Mouse (Mus musculus): ENCODE data around the gene Ptafr.
A peak's percentile ranks its signal among the peaks of the same experiment; 100 is the strongest.
"Not testable (repeated sequence)": the region's sequence is repeated elsewhere in the genome, so short reads cannot be mapped to it uniquely, and the experiment has no call there.

The Ptafr gene

DNA sequence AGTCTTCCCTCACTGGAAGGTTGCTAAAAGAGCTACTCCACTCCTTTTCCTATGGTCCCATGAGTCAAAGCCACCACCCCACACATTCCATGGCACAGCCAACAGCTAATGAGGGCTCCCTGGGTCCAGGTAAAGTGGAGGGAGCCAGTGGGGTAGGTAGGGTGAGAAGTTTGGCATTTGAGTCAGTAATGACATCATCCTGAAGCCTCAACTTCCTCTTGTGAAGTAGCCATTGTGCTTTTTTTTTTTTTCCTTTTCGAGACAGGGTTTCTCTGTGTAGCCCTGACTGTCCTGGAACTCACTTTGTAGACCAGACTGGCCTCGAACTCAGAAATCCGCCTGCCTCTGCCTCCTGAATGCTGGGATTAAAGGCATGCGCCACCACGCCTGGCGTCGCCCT is 8.3 kb upstream of the Ptafr start:
- not testable (repeated sequence) for DNase-seq (ENCODE audit: low read depth, low spot score)

DNA sequence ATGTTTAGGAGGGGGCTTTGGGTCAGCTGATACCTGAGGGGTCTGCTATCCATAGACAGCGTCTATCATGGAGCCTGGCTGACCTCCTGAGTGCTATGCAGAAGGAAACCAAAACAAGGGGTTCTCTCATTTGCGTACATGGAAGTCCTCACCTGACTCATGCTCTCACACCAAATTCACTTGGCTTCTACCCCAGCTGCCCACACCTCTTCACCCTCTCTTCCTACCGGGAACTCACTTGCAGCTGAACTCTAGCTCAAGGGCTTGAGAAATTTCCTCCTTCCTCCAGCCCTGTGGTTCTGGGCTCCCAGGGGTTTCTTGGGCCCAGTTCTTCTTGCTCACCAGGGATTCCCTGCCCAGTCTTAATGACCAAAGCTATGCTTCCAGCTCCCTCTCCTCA is 606 bp upstream of the Ptafr start:
- DNase-seq (ENCODE audit: low read depth, low spot score) = no peak

DNA sequence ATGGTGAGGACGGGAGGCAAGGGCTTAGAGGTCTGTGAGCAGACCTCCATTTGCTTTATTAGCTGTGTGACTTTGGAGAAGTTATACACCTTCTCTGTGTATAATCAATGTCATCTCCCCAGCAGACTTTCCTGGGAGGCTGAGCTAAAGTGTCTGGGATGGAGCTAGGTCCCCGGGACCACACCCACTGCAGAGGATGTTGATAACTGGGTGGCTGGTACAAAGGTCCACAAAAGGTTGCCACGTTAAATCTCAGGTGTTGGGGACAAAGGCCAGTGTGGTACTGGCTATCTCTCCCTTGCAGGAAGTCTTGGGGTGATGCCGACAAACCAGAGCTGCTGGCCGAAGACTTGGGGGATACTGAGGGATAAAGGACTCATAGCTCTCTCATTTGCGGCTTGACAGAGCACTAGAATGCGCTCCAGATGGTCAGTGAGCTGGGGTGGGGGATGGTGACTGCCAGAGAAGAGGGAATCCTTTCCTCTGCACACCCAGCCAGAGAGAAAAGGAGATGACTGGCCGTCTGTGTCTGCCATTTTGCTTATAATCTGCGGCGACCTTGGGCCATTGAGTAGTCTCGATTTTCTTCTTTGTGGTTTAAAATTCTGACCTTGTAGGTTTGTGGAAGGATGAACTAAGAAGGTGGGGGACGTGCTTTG is 1.4 kb downstream of the Ptafr start:
- no peak for DNase-seq (ENCODE audit: low read depth, low spot score)

DNA sequence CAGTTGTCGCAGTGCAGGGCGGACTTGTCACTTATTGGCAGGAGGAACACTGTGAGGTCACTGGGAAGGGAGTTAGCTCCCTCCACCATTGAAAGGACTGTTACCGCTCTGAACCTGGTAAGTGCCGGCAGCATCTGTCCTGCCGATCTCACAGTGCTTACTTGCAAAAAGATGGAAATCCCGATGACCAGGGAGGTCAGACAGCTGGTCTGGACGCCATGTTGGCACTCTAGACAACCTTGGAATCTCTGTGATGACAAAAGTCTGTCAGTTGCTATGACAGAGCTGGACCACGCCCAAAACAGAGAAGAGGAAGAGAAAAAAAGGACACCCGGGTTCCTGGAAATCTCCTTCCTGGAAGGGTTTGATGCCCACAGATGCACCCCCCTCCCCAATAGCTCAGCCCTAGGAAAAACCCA is 3.5 kb downstream of the Ptafr start:
- peak; percentile 49 for DNase-seq (ENCODE audit: low read depth, low spot score)

DNA sequence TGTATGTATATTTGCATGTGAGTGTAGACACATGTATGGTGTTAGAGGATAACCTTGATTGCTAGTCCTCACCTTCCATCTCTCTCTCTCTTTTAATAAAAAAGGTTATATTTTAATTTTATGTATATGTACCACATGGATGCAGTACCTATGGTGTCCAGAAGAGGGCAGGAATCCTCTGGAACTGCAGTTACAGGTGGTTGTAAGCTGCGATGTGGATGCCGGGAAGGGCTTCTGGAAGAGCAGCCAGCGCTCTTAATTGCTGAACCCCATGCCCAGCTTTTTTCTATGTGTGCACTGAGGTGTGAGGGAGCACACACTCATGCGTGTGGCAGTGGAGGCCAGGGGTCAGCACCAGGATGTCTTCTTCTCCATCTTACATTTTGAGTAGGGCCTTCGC is 5.2 kb downstream of the Ptafr start:
- DNase-seq (ENCODE audit: low read depth, low spot score) = peak; percentile 75

DNA sequence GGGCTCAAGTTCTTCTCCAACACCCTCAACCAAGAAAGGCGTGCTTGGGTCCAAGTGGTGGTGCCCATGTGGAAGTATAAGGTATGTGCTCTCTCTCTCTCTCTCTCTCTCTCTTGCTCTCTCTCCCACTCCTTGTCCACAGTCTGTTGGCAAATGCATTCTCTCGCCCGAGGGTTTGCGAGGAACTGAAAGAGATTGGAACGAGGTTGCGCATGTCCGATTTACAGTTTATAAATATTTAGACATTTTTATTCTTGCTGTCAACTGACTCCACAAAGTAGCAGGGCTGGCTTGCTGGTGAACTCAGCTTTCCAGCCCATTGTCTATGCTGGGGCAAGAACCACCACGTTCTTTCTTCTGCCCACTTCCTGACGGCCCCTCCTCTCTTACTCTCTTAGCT is 7.3 kb downstream of the Ptafr start:
- no peak for DNase-seq (ENCODE audit: low read depth, low spot score)

DNA sequence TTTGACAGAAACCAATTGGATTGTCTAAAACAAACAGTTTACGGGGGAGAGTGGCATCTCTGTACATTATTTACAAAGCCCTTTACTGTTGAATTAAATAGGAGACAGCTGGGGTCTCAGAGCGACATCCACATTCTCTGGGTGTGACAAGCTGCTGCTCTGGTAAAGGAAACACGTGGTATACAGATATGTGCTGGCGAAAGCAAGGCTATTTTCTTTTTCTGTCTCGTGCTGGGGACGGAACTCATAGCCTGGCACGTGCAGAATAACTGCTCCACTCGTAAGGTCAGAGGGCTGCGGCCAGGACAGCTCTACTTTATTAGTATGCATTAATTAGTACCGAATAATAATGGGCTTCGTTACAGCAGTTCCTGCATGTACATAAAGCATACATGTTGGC is 9.5 kb downstream of the Ptafr start:
- DNase-seq (ENCODE audit: low read depth, low spot score) = no peak

DNA sequence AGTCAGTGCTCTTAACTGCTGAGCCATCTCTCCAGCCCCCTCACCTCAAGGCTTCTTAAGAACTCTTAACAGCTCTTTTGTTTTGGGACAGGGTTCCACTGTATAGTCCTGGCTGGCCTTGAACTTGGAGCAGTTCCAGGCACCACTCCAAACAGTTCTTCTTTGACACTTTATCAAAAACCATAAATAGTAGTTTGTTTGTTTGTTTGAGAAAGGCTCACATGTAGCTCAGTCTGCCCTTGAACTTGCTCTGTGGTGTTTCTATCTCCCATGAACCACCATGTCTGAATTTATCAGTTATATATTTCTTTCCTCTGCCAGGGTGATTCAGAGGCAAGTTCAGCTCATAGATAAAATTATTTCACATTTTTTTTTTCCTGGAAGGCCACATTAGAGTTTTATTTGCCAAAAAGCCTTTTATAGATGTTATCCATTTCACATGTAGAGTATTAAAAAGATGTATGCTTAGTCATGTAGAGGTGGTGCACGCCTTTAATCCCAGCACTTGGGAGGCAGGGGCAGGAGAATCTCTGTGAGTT is 11.0 kb downstream of the Ptafr start:
- no peak for DNase-seq (ENCODE audit: low read depth, low spot score)

DNA sequence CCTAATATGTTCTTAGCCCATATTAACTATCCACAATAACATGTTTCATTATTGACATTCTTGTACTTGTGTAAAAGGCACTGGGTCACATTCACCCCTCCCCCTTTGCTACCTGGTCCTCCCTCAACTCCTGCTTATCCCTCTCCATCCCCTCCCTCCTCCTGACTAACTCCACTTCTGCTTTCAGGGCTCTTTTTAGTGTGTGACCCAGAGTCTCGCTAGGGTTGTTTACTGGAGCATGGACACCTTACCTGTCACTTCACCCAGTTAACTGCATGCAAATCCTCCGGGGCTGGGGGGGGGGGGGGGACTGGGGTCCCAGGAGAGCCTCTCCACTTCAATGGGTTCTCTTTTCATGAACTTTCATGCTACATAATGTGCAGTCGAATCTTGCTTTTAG is 19.9 kb downstream of the Ptafr start:
- DNase-seq (ENCODE audit: low read depth, low spot score) = no peak

DNA sequence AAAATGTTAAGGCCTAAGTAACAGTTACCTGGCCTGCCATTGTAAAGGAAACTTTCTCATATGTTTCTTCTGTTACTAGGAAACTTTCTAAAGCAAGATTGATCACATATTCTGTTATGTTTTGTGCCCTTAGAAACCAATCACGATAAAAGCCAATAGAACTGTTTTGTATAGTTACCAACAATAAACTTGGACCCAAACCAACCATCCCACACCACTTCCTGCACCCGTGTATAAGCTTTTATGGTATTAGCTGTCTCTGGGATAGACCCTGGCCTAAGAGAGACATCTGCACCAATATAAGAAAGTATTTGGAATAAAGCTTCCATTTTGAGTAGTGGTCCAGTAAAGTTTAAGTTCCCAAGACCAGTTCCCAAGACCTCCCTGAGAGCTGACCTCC is 21.1 kb downstream of the Ptafr start:
- no peak for DNase-seq (ENCODE audit: low read depth, low spot score)

DNA sequence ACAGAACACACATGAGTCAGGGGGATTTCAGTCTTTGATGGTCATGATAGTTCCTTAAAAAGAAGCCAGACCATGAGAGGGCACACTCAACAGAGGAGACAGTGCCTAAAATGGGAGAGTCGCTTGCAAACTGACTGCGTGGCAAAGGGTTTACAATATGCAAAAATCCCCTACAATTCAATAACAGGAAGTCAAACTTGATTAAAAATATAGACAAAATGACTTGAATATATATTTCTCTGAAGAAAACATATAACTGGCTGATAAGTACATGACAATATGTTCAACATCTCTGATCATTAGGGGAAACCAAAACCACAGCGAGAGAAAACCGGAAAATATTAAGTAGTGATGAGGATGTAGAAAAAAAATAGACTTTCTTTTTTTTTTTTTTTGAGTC is 22.4 kb downstream of the Ptafr start:
- no peak for DNase-seq (ENCODE audit: low read depth, low spot score)

DNA sequence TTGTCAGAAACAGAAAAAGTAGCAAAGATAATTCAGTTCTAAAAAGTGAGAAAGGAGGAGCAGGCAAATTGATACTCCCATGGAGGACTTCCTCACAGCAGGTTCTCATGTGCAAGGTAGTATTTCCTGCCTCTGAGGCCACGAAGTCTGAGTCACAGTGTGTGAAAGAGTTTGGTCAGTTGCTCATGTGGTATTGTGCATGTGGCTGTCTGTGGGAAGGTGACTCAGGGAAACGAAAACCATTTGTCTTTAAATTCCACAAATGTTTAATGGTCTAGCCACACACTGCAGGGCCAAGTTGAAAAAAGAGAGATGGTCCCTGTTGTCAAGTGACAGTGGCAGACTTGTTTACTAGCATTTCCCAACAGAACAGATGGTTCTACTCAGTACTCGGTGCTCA is 24.6 kb downstream of the Ptafr start:
- DNase-seq (ENCODE audit: low read depth, low spot score) = no peak

DNA sequence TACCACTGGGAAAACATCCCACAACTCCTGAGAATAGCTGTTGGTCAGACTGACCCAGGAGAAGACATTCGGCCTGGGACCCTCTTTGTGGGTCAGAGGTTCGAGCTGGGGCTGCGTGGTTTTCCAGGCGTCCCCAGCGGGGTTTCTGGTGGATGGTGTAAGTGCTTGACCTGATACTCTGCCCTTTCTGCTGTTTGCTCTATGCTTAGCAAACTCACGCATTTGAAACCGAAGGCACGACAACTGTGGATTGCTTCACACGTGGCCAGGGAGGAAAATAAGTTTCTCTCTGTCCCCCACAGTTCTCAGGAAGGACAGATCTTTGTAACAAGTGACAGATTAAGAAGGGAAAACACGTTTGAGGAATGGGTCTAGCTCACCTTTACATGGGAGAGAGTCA is 26.8 kb downstream of the Ptafr start:
- DNase-seq (ENCODE audit: low read depth, low spot score) = no peak

DNA sequence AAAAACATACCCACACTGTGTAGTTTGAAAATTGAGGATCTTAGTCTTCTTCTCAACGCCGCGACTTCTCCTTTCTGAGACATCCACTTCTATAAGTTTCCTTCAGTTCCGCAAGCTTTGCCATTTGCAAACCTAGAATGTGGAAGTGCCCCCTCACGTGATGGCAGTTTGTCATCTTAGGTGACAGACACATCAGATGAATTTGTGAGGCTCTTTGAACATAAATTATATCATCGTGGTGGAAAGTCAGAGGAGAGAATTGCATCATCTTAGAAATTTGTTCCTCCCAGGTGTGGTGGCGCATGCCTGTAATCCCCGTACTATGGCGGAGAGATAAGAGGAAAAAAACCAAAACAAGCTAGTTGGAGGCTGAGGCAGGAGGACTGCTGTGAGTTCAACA is 29.1 kb downstream of the Ptafr start:
- DNase-seq (ENCODE audit: low read depth, low spot score) = no peak

DNA sequence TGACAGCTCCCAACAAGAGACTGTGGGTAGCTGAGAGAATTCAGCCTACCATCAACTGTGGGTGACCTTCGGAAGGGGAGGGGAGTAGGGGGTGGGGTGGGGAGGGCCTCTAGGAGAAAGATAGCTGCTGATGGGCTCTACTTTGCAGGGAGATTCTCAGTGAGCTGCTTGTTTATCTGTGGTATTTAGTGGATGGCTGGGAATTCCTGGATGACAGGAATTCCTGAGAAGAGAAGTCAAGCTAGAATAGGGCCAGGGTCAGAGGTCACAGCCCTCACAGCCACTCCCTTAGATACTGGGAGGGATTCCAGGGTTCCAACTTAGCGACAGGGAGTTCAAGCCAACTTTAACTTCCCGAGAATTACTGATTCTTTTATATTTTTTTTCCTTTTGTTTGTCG is 30.3 kb downstream of the Ptafr start:
- peak; percentile 73 for DNase-seq (ENCODE audit: low read depth, low spot score)

DNA sequence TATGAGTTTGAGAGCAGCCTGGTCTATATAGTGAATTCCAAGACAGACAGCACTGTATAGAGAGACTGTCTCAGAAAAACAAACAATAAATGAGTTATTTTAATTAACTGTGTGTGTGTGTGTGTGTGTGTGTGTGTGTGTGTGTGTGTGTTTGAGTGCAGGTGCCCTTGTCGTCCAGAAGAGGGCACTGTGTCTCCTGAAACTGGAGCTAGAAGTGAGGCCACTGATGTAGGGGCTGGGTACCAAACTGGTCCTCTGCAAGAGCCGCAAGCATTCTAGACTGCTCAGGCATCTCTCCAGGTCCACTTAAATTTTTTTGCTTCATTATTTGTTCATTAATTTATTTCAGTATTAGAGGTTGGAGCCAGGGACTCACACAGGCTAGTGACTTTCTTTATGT is 35.0 kb downstream of the Ptafr start:
- peak; percentile 48 for DNase-seq (ENCODE audit: low read depth, low spot score)

DNA sequence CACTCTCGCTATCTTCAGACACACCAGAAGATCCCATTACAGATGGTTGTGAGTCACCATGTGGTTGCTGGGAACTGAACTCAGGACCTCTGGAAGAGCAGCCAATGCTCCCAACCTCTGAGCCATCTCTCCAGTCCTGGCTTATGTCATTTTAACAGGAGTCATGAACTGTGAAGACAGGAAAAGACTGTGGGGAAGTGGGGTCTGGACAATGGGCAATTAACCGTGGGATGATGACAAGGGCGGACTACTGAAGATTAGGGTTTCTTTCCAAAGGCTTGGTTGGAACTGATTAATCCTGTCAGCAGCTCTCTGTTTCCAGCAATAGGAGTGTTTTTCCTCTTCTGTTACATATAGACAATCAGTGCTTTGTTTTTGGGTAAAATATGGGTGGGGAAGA is 35.9 kb downstream of the Ptafr start:
- no peak for DNase-seq (ENCODE audit: low read depth, low spot score)

DNA sequence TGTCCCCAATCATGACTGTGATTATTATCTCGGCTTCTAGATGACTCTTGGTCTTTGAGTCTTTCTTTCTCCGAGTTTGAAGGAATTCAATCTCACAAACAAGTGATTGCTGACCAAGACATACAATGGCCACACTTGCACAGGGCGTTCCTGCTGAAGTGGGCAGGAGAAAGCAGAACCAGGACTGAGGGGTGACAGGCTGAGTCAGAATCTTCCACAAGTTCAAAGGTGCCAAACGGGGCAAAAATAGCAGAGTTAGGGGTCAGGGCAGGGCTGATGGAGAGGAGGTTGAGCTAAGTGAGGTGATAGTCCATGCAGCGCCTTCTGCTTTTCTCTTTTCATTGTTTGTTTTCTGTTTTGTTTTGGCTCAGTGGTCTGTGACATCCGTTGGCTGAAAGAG is 36.6 kb downstream of the Ptafr start:
- DNase-seq (ENCODE audit: low read depth, low spot score) = no peak

DNA sequence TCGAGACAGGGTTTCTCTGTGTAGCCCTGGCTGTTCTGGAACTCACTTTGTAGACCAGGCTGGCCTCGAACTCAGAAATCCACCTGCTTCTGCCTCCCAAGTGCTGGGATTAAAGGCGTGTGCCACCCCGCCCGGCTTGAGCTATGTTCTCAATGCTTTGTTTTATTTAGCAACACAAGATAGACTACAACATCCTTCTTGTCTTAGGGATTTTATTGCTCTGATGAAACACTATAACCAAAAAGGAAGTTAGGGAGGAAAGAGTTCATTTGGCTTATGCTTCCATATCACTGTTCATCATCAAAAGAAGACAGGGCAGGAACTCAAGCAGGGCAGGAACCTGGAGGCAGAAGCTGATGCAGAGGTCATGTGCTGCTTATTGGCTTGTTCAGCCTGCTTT is 37.4 kb downstream of the Ptafr start:
- DNase-seq (ENCODE audit: low read depth, low spot score) = not testable (repeated sequence)

DNA sequence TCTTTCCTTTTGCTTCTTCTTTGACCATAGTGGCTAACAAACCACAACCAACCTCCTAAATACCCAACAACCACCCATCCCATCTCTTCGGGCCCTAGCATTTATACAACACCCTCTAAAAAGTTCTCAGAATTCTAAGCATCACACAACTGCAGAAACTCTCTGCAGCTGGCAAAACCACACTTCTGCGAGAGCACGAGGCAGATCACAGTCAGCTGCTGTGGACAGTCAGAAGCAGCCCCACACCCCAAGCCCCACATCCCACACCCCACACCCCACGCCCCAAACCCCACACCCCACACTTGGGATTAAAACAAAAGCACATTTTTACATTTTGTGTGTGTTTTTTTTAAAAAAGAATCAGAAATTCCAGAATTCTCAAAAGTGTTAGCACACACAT is 39.6 kb downstream of the Ptafr start:
- DNase-seq (ENCODE audit: low read depth, low spot score) = no peak

DNA sequence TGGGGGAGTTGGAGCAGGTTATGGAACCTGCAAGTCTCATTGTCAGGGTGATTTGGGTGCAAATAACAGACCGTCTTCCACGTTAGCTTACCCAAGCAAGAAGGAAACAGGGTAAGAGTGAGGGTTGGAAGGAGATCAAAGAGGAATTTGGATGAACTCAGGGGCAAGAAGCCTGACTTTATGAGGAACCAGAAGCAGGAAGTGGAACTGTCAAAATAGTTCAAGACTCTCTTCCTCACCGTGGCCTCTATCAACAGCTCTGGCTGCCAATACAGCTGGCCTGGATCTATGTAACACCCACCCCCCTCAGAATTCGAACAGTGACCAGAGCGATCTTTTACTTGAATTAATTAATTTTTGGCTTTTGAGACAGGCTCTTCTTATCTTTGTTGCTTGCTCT is 41.9 kb downstream of the Ptafr start:
- DNase-seq (ENCODE audit: low read depth, low spot score) = no peak

DNA sequence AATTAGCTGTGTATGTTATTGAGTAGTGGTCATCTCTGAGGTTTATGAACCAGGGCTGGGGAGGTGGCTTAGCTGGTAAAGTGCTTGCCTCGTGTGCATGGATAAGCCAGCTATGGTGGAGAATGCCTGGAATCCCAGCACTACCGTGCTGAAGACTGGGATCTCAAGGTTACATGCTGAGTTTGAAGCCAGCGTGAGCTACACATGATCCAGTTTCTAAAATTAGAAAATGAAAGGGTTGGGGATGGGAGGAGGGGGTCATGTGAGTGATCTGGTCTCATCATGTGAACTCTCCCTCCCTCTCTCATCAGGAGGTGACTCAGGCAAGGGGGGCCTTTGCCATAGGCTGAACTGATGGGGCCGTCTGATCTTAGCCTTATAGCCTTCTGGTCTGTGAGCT is 44.3 kb downstream of the Ptafr start:
- DNase-seq (ENCODE audit: low read depth, low spot score) = no peak

DNA sequence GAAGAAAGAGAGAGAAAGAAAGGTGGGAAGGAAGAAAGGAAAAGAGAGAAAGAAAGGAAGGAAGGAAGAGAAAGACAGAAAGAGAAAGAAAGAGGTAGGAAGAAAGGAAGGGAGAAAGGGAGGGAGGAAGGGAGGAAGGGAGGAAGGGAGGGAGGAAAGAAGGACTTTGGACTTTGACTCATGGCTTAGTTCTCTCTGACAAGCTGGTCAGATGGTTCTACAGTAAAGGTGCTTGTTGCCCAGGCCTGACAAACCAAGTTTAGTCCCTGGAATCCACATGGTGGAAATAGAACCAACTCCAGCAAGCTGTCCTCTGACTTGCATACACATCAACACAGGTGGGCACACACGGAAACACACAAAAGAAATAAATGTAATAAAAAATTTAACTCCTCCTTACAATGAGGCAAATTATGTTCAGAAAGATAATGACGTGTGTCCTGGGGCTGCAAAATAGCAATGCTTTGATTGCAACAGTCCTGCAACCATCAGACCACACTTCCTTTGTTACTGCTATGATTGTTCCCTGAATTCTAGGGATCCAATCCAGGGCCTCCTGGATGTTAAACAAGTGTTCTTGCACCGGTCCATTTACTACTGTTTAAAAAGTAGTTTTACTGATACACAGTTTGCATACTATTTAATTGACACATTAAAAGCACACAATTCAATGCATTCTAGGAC is 46.6 kb downstream of the Ptafr start:
- no peak for DNase-seq (ENCODE audit: low read depth, low spot score)

DNA sequence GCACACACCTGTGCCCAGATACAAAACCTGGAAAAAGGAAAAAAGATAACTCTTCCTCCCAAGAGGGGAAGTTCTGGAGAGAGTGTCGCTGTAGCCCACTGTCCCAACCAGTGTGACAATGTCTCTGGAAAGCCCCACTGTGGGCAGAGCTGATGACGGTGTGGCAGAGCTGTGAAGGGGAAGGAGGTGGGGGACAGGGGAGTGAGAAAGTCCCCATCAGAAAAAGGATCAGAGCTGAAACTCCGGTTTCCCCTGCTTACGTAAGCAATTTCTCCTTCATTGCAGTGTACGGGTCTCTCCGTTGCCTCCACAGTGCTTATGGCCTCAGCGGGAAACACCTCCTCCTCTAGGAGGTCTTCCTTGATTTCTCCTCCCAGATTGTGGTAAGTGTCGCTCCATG is 47.5 kb downstream of the Ptafr start:
- DNase-seq (ENCODE audit: low read depth, low spot score) = no peak
